Mouse (Mus musculus) liver, embryonic 15.5 days (tissue): ENCODE data around the gene Hdac5. TPM values are rescaled to one million over a fixed set of nuclear protein-coding genes. Genes with fewer than 3 reads are reported as not detected.
A peak's percentile ranks its signal among the peaks of the same experiment; 100 is the strongest.

ENCODE experiments used
- ATAC-seq: fragments of 200-750 bp; cut with Nextera tagmentation; 2 replicates; pipeline ENCODE4 v1.8.0; 2017; ENCODE audit warnings: moderate number of reproducible peaks, mild to moderate bottlenecking, moderate library complexity; ENCODE audit not compliant: insufficient read depth
- H3K27ac ChIP-seq: fragments of 300-500 bp; sonication (generic); replicated peaks from 2 replicates; pipeline ENCODE4 v1.5.1; 2015; ENCODE audit warnings: mild to moderate bottlenecking, inconsistent platforms
- H3K27me3 ChIP-seq: fragments of 300-500 bp; sonication (generic); 2 replicates; pipeline ENCODE4 v1.6.1; 2015; ENCODE audit warnings: mild to moderate bottlenecking, inconsistent platforms
- H3K36me3 ChIP-seq: fragments of 300-500 bp; sonication (generic); replicated peaks from 2 replicates; pipeline ENCODE4 v1.6.1; 2015; ENCODE audit warnings: moderate library complexity, mild to moderate bottlenecking, inconsistent platforms
- H3K4me1 ChIP-seq: fragments of 300-500 bp; sonication (generic); replicated peaks from 2 replicates; pipeline ENCODE4 v1.6.1; 2015; ENCODE audit warnings: inconsistent platforms
- H3K4me2 ChIP-seq: fragments of 300-500 bp; sonication (generic); 2 replicates; pipeline ENCODE4 v1.6.1; 2015; ENCODE audit warnings: moderate library complexity, mild to moderate bottlenecking, inconsistent platforms
- H3K4me3 ChIP-seq: fragments of 300-500 bp; sonication (generic); replicated peaks from 2 replicates; pipeline ENCODE4 v1.5.1; 2015; ENCODE audit warnings: mild to moderate bottlenecking, inconsistent platforms
- H3K9ac ChIP-seq: fragments of 300-500 bp; sonication (generic); 2 replicates; pipeline ENCODE4 v1.6.1; 2015; ENCODE audit warnings: moderate library complexity, mild to moderate bottlenecking, inconsistent platforms
- H3K9me3 ChIP-seq: fragments of 300-500 bp; sonication (generic); replicated peaks from 2 replicates; pipeline ENCODE4 v1.6.1; 2016; ENCODE audit warnings: inconsistent platforms
- WGBS: fragments of 180-500 bp; shearing (Covaris S2); methylation state at CpG from one replicate; pipeline ENCODE4 v1.1.7; 2015; ENCODE audit warnings: mixed read lengths; ENCODE audit not compliant: insufficient replicate concordance; 5-methylcytosine and 5-hydroxymethylcytosine counted together
- polyA plus RNA-seq: library from polyadenylated mRNA; unstranded; fragments of >200 nt; fragmentation: Nextera tagmentation; extraction: Ambion mirVana; gene quantifications from 2 replicates; pipeline ENCODE4 v1.2.1, GENCODE M21; 2015

The Hdac5 gene
- polyA plus RNA-seq, 1 experiment from 2014 or later, result 17.5 TPM

DNA sequence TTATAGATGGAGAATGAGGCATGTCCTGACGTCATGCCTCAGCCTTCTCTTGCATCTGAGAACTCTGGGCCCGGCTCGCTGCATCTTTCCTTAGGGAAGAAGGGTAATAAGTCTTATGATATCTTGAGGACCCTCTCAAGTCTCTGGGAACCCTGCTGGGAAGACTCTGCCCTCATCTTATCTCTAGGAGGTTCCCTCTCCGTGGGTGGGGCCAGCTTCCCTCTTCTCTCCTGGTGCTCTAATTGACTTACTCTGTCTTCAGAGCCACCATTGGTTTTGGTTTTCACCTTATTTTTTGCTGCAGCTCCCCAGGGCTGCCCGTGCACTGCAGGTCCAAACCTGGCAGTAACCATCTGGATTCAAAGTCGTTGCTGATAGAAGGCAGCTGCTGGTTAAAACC lies 28.1 kb upstream of the Hdac5 start:
- Histone ChIP-seq H3K9me3 (no peaks in the 10 kb centered on the region), H3K4me1 (peaks cover 16% of the 10 kb centered on the region), H3K27ac (no peak overlapping the region), H3K4me2 (no peak overlapping the region), H3K9ac (no peak overlapping the region), H3K4me3 (no peak overlapping the region), H3K36me3 (peaks cover 88% of the 10 kb centered on the region), H3K27me3 (no peaks in the 10 kb centered on the region)
- no peak for ATAC-seq
- WGBS, result 70% methylated on average over 6 of the region's 6 CpGs

DNA sequence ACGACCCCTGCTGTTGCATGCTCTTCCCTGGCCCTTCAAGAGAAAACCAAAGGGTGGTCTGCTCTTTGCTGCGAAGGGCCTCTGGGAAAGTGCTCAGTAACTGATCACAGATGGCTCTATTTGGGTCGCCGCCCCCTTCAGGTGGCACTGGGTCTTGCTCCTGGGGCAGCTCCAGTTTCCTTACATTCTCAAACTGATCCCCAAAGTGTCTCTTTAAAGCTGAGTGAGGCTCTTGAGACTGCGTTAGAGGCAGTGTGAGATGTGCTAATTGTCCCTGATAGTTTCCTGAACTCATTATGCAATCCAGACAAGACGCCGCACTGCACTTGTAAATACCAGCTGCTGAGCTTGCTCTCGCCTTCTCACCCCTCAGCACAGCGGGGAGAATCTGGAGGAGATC lies 27.5 kb upstream of the Hdac5 start:
- Histone ChIP-seq H3K9ac (no peak overlapping the region), H3K4me1 (peaks cover 16% of the 10 kb centered on the region), H3K36me3 (peaks cover 90% of the 10 kb centered on the region), H3K4me3 (no peak overlapping the region), H3K27ac (no peak overlapping the region), H3K27me3 (no peaks in the 10 kb centered on the region), H3K9me3 (no peaks in the 10 kb centered on the region), H3K4me2 (no peak overlapping the region)
- ATAC-seq, result no peak
- WGBS, result 63% methylated on average over 9 of the region's 9 CpGs

DNA sequence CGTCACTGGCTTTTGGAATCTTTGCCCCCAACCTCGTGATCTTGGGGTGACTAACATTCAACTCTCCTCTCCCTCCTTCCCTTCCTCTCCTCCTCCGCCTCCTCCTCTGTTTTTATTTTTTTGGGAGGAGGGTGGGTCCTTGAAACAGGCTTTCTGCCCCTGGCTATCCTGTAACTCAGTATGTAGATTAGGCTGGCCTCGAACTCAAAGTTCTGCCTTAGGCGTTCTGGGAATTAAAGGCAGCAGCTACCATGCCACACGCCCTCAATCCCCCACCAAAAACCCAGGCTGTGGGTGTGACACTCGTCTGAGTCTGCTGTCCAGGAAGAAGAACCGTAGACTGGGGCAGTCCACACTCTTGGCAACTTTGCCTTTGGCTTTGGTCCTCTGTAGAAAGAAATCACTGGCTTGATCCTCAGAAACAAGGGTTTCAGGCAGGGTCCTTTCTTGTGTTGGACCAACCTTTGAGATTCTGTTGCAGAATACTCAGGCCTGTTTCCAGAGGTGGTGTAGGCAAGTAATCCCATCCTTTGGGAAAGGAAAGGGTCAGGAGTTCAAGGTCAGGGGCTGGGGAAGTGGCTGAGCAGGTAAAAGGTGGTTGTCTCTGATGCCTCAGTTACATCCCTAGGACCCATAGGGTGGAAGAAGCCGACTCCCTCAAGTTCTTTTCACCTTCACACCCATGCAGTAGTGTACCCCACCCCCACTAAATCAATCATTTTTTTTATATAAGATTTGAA lies 19.6 kb upstream of the Hdac5 start:
- Histone ChIP-seq H3K9ac (peak overlapping the region; percentile 85), H3K27ac (peak overlapping the region; percentile 74), H3K9me3 (no peaks in the 10 kb centered on the region), H3K4me3 (peak overlapping the region; percentile 86), H3K4me1 (peaks cover 23% of the 10 kb centered on the region), H3K4me2 (peak overlapping the region; percentile 82), H3K27me3 (peaks cover 15% of the 10 kb centered on the region), H3K36me3 (peaks cover 38% of the 10 kb centered on the region)
- ATAC-seq, result no peak
- WGBS, result 7% methylated on average over 9 of the region's 9 CpGs

DNA sequence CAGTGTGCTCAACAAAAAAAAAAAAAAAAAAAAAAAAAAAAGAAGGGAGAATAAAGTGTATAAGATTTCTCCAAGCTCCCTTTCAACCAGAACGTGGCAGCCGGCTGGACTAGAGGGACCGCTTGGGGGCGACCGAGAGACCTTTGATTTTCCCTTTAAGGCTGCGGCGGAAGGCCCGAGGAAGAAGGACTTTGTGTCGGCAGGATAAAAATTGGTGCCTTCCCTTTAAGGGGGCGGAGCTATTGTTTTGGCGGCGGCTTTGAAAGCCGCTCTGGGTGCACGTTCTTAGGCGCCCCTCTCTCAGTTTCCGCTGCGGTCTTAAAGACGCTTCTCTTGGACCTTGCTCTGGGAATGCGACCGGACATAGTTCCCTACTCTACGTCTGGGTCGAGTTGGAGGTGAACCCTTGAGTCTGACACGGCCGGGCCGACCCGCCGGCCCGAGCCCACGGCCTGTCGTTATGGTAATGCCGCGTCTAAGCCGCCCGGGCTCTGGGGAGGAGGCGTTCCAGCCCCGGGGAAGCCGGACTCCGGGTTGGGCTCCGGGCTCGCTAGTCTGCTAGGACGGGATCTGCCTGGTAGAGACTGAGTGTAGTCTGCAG lies 18.8 kb upstream of the Hdac5 start, which contains the start of gene BC030867:
Gene BC030867, plus strand, starts transcription at position 253 of the 601 bp plus-strand sequence.
- Histone ChIP-seq H3K9ac (peak within 1 kb of the TSS; percentile 85), H3K4me1 (peaks cover 24% of the 10 kb centered on the region), H3K27ac (peak within 1 kb of the TSS; percentile 74), H3K4me3 (peak within 1 kb of the TSS; percentile 86), H3K27me3 (peaks cover 20% of the 10 kb centered on the region), H3K36me3 (peaks cover 32% of the 10 kb centered on the region), H3K4me2 (peak within 1 kb of the TSS; percentile 82), H3K9me3 (no peaks in the 10 kb centered on the region)
- WGBS, result under 1% methylated on average over 41 of the region's 41 CpGs
- peak; percentile 80 for ATAC-seq

DNA sequence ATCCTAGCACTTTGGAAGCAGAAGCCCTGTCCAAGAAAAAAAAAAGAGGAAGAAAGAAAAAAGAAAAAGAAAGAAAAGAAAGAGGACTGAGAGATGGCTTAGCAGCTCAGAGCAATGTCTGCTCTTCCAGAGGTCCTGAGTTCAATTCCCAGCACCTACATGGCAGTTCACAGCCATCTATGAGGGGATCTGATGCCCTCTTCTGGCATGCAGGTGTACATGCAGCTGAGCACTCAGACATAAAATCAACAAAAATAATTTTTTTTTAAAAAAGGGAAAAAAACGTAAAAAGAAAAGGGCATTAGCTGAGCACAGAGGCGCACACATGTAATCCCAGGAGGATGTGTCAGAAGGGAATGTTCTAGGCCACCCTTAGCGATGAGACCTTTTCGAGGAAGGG lies 16.9 kb upstream of the Hdac5 start:
- H3K9me3 ChIP-seq, result no peaks in the 10 kb centered on the region
- WGBS, result 82% methylated on average over 4 of the region's 4 CpGs

DNA sequence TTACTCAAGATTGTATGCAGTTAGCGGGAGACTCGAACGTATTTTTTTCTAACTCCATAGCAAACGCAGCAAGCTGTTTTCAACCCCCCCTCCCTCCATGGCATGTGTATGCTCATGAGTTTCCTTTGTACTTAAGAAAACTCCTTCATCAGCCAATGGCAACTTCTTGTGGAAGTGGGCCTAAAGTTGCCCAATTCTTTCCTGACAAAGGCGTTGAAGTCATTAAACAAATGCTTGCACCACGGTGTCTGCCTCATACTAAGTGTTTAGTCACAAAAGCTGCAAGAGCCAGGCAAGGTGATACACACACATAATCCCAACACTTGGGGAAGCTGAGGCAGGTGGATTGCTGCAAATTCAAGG lies 16.3 kb upstream of the Hdac5 start:
- peaks cover 24% of the 10 kb centered on the region for H3K4me1 ChIP-seq
- no peak overlapping the region for H3K4me3 ChIP-seq
- no peak overlapping the region for H3K9ac ChIP-seq
- peaks cover 9% of the 10 kb centered on the region for H3K36me3 ChIP-seq
- no peak overlapping the region for H3K27ac ChIP-seq
- H3K9me3 ChIP-seq, result no peaks in the 10 kb centered on the region
- H3K27me3 ChIP-seq, result peaks cover 20% of the 10 kb centered on the region
- no peak overlapping the region for H3K4me2 ChIP-seq
- 61% methylated on average over 6 of the region's 6 CpGs for WGBS
- ATAC-seq, result no peak

More for the DNA sequence above, 16.9 kb upstream of the Hdac5 start:
- Histone ChIP-seq H3K27me3 (peaks cover 20% of the 10 kb centered on the region), H3K27ac (no peak overlapping the region), H3K4me2 (no peak overlapping the region), H3K4me3 (no peak overlapping the region), H3K36me3 (peaks cover 15% of the 10 kb centered on the region), H3K9ac (no peak overlapping the region), H3K4me1 (peaks cover 24% of the 10 kb centered on the region)
- no peak for ATAC-seq

DNA sequence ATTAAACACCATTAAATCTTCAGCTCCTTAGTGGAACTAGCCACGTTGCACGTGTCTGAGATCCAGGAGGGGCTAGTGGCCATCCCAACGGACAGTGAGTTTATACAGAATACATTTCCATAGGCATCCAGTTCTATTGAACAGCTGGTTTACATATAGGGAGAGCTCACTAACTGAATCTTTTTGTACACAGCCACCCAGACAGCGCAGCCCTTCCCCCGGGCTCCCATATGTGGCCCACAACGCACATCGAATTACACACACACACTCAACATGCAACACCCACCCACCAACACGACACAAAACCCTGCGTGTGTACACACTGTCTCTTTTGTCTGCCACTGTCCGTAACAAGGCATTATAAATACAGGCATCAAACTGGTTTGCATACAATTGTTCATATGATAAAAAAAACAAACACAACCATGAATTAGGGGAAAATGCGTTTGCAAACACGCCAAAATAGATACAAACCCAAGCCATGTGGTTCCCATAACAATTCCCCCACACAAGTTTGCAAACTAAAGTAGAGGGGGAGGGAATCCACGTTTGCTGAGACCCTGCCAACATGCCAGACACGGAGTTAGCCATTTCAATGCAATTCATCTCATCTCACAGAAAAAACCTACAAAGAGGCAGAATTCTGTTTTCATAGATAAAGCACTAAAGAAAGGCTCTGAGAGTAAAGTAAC lies 15.8 kb upstream of the Hdac5 start:
- H3K9ac ChIP-seq, result no peak overlapping the region
- H3K4me1 ChIP-seq, result peaks cover 24% of the 10 kb centered on the region
- peak overlapping the region; percentile 58 for H3K4me2 ChIP-seq
- no peak overlapping the region for H3K27ac ChIP-seq
- peaks cover 4% of the 10 kb centered on the region for H3K36me3 ChIP-seq
- H3K27me3 ChIP-seq, result peaks cover 20% of the 10 kb centered on the region
- no peak for ATAC-seq
- H3K4me3 ChIP-seq, result 0 out of 2 replicates have a peak overlapping the region, but pooled peaks have one; percentile 12
- 57% methylated on average over 14 of the region's 14 CpGs for WGBS
- no peaks in the 10 kb centered on the region for H3K9me3 ChIP-seq

DNA sequence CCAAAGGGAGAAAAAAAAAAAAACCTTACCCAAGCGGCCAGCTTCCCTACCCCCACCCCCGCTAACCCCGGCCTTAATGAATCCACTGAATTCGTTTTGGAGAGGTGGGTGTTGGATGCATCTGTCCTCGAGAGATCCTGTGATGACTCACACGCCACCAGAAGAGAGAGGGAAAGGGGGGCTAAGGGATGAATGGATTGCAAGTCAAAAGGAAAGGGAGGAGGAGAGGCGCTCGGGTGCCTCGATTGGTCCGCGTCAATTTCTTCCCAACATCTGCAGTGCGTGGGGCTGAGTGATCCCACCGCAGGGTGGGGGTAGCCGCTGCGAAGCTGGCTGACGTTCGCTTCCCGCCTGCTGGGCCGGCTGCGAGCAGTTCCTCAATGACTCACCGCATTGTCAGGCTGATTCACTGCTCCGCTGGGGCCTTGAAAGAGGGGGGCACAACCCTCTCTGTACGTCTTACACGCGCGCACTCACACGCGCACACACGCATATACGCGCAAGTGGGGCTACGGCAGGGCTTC lies 15.0 kb upstream of the Hdac5 start:
- no peaks in the 10 kb centered on the region for H3K36me3 ChIP-seq
- H3K4me2 ChIP-seq, result peak overlapping the region; percentile 58
- peaks cover 20% of the 10 kb centered on the region for H3K27me3 ChIP-seq
- no peak overlapping the region for H3K9ac ChIP-seq
- WGBS, result 1% methylated on average over 32 of the region's 32 CpGs
- H3K4me3 ChIP-seq, result peak overlapping the region; percentile 12; the same call in 1 of the 2 replicates
- ATAC-seq, result no peak
- H3K9me3 ChIP-seq, result no peaks in the 10 kb centered on the region
- peaks cover 21% of the 10 kb centered on the region for H3K4me1 ChIP-seq
- no peak overlapping the region for H3K27ac ChIP-seq

DNA sequence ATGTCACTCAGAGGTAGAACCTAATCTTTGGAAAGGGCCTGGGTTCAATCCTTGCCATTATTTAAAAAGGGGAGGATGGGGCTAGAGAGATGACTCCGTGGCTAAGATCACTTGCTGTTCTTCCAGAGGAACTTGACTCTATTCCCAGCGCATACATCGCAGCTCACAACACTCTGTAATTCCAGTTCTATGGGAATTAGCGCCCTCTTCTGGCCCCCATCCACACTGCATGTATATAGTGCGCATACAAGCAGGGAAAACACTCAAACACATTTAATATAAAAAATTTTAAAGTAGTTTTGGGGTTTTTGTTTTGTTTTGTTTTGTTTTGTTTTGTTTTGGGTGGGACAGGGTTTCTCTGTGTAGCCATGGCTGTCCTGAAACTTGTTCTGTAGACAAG lies 11.9 kb upstream of the Hdac5 start:
- peaks cover 33% of the 10 kb centered on the region for H3K27me3 ChIP-seq
- H3K4me3 ChIP-seq, result no peak overlapping the region
- H3K9ac ChIP-seq, result no peak overlapping the region
- H3K9me3 ChIP-seq, result no peaks in the 10 kb centered on the region
- H3K36me3 ChIP-seq, result no peaks in the 10 kb centered on the region
- 48% methylated on average over 5 of the region's 5 CpGs for WGBS
- no peak for ATAC-seq
- peaks cover 15% of the 10 kb centered on the region; the same call in 1 of the 2 replicates for H3K4me1 ChIP-seq
- no peak overlapping the region for H3K27ac ChIP-seq
- H3K4me2 ChIP-seq, result no peak overlapping the region

DNA sequence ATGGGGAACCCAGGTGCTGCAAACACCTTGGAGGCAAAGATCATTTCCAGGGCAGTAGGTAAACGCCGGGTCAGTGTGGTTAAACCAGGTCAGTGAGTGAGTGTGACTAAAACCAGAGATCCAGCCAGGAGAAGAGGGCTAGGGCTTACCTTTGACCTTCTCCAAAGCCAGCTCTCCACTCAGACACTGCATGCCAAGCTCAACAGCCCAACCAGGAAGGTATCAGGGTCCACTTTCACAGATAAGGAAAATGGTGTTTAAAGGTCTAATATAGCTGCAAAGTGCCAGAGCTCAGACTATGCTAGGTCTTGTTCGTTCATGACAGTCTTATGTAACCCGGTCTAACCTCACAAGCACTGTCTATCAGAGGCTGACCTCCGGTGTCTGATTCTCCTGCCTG lies 11.3 kb upstream of the Hdac5 start:
- H3K27ac ChIP-seq, result 0 out of 2 replicates have a peak overlapping the region, but pooled peaks have one; percentile 15
- no peak overlapping the region for H3K4me2 ChIP-seq
- peaks cover 33% of the 10 kb centered on the region for H3K27me3 ChIP-seq
- 60% methylated on average over 5 of the region's 5 CpGs for WGBS
- ATAC-seq, result peak; percentile 77
- peaks cover 17% of the 10 kb centered on the region; the same call in 1 of the 2 replicates for H3K4me1 ChIP-seq
- no peaks in the 10 kb centered on the region for H3K36me3 ChIP-seq
- no peaks in the 10 kb centered on the region for H3K9me3 ChIP-seq
- H3K4me3 ChIP-seq, result no peak overlapping the region
- no peak overlapping the region for H3K9ac ChIP-seq

DNA sequence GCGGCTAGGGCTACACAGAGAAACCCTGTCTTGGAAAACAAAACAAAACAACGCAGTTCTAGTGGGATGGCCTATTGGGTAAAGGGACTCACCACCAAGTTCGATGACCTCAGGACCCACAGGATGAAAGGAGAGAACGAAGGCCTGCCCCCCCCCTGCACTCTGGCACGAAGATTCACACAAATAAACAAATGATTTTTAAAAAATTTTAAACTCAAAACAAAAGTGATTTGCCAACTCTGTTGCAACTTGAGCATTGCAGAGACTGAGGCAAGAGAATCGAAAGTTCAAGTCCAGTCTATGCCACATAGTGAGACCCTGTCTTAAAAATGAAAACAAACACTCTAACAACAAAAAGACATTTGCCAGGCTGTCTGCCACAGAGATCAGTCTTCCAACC lies 10.7 kb upstream of the Hdac5 start:
- 63% methylated on average over 6 of the region's 6 CpGs for WGBS
- Histone ChIP-seq H3K9me3 (no peaks in the 10 kb centered on the region), H3K4me2 (no peak overlapping the region), H3K9ac (no peak overlapping the region), H3K4me1 (peaks cover 24% of the 10 kb centered on the region; the same call in 1 of the 2 replicates), H3K27ac (0 out of 2 replicates have a peak overlapping the region, but pooled peaks have one; percentile 15), H3K27me3 (peaks cover 30% of the 10 kb centered on the region), H3K4me3 (no peak overlapping the region), H3K36me3 (no peaks in the 10 kb centered on the region)
- ATAC-seq, result no peak
